Mouse (Mus musculus): ENCODE measurements around the gene Dnmt3a.

DNA sequence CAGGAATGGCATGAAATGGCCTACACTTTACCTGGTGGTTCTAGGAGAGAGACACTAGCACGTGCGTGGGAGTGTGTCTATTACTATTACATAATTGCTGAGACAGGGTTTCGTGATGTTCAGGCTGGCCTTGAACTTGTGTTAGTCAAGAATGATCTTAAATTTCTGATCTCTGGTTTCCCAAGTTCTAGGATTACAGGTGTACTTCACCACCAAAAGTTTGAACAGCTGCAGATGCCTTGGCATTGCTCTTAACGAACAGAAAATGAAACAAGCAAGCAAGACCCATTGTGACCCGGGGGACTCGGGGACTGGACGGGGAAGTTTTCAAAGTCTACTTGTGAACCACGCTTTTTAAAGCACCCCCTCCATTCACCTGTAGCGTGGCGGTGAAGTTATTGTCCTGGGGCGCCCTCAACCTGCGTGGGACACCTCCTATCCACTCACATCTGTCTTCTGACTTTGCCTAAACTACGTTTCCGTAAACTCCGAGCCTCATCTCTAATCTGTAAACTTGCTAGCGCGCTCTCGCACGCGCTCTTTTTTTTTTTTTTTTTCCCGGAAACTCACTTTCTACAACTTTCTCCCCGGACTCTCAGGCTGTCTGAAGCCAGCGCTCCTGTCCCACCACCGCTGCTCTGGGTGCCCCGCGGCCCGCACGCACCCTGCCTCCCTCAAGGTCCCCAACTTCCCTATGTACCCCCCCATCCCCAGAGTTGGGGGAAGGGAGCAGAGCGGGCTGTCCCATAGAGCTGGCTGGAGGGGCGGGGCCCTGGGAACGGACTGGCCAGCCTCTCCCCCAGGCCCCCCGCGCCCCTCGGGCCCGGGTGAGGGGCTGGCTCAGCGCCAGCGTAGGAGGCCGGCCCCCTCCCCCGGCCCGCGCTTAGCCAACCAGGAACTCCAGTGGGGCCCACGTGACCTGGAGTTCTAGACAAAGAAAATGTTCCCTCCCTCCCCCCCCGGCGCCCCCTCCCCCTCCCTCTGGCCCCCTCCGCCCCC, 85.2 kb downstream of the Dnmt3a start:
- TF ChIP-seq CTCF (IDR thresholded peaks at IDR 0.05): no peak
- no peak for TF ChIP-seq EP300 (IDR thresholded peaks at IDR 0.05; ENCODE audit: insufficient read depth, low read depth, low read length)
- TF ChIP-seq POLR2A (IDR thresholded peaks at IDR 0.05; ENCODE audit: insufficient read depth, low read depth, low read length): no peak
